Mouse (Mus musculus) limb, embryonic 14.5 days (tissue): ENCODE measurements around the gene Nfatc2. TPM values are rescaled to one million over a fixed set of nuclear protein-coding genes. Genes with fewer than 3 reads are reported as not detected.

ENCODE experiments used
- ATAC-seq: fragments of 200-750 bp; cut with Nextera tagmentation; 2 replicates; pipeline ENCODE4 v1.8.0; 2017; ENCODE audit warnings: low read depth, moderate number of reproducible peaks, moderate TSS enrichment; ENCODE audit not compliant: low FRiP score
- DNase-seq: peaks from one replicate; pipeline ENCODE4 v3.0.0-alpha.2; 2015; ENCODE audit warnings: low spot score
- H3K27ac ChIP-seq: fragments of 300-500 bp; sonication (generic); replicated peaks from 2 replicates; pipeline ENCODE4 v1.5.1; 2014; ENCODE audit warnings: low read depth, mild to moderate bottlenecking, low read length, moderate library complexity, mixed read lengths
- H3K27me3 ChIP-seq: fragments of 300-500 bp; sonication (generic); 2 replicates; pipeline ENCODE4 v1.6.1; 2014; ENCODE audit warnings: low read length, mixed read lengths; ENCODE audit not compliant: control insufficient read depth, insufficient read depth
- H3K36me3 ChIP-seq: fragments of 300-500 bp; sonication (generic); 2 replicates; pipeline ENCODE4 v1.6.1; 2014; ENCODE audit warnings: mild to moderate bottlenecking, low read length, moderate library complexity, mixed read lengths; ENCODE audit not compliant: control insufficient read depth, insufficient read depth
- H3K4me1 ChIP-seq: fragments of 300-500 bp; sonication (generic); 2 replicates; pipeline ENCODE4 v1.6.1; 2014; ENCODE audit warnings: antibody characterized with exemption, low read length, mixed read lengths; ENCODE audit not compliant: control insufficient read depth, insufficient read depth
- H3K4me2 ChIP-seq: fragments of 300-500 bp; sonication (generic); replicated peaks from 2 replicates; pipeline ENCODE4 v1.6.1; 2014; ENCODE audit warnings: low read depth, mild to moderate bottlenecking, low read length, moderate library complexity; ENCODE audit not compliant: severe bottlenecking
- H3K4me3 ChIP-seq: fragments of 300-500 bp; sonication (generic); replicated peaks from 2 replicates; pipeline ENCODE4 v1.5.1; 2014; ENCODE audit warnings: low read length
- H3K9ac ChIP-seq: fragments of 300-500 bp; sonication (generic); 2 replicates; pipeline ENCODE4 v1.6.1; 2014; ENCODE audit warnings: mild to moderate bottlenecking, low read depth, low read length, moderate library complexity; ENCODE audit not compliant: severe bottlenecking
- H3K9me3 ChIP-seq: fragments of 300-500 bp; sonication (generic); 2 replicates; pipeline ENCODE4 v1.6.1; 2016; ENCODE audit warnings: low read length; ENCODE audit not compliant: control insufficient read depth
- POLR2A ChIP-seq: fragments of 200-500 bp; IDR thresholded peaks from 2 replicates; pipeline ENCODE4 v1.8.0; 2012; ENCODE audit warnings: inconsistent platforms, mild to moderate bottlenecking, moderate library complexity, borderline replicate concordance; ENCODE audit not compliant: insufficient read depth, insufficient read length; ENCODE audit errors: extremely low read depth
- WGBS: fragments of 180-500 bp; shearing (Covaris S2); extraction: QIAGEN DNeasy Blood & Tissue Kit; methylation state at CpG from one replicate; pipeline ENCODE4 v1.1.7; 2014; 5-methylcytosine and 5-hydroxymethylcytosine counted together
- polyA plus RNA-seq, 2 experiments: library from polyadenylated mRNA; depleted of rRNA in 1 of 2; stranded (reverse) in 1 of 2; unstranded in 1 of 2; fragments of >200 nt; fragmentation: Nextera tagmentation in 1 of 2; extraction: Ambion mirVana in 1 of 2; gene quantifications; 2 replicates each; pipeline versions ENCODE4 v1.2.1 to v1.2.3; 2012 to 2014

The Nfatc2 gene
- polyA plus RNA-seq, 2 experiments, result 9.0 to 9.4 TPM

DNA sequence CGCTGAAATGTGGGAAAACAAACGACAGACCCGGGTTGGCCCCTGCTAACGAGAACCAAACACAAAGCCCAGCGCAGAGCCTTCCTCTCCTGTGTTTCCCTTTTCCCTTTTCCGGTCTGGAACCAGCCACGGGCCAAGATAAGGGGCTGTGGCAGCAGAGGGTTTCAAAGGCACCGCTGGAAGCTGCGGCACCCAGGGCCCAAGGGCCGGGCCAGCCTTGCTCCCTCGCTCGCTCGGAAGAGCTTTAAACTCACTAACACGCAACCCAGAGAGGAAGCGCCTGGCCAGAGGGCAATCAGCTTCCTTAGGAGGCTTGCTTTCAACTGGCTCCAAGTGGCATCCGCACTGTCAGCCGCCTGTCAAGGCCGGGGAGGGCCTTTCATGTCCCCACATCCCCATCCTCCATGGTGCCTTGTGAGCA, 47.9 kb downstream of the Nfatc2 start:
- no peak for TF ChIP-seq POLR2A
- no peaks in the 10 kb centered on the region for H3K27me3 ChIP-seq
- H3K4me3 ChIP-seq, result no peak overlapping the region
- H3K36me3 ChIP-seq, result no peaks in the 10 kb centered on the region
- H3K9me3 ChIP-seq, result no peaks in the 10 kb centered on the region
- ATAC-seq, result no peak
- no peak overlapping the region for H3K27ac ChIP-seq
- no peak for DNase-seq
- H3K4me2 ChIP-seq, result no peak overlapping the region
- WGBS, result 21% methylated on average over 18 of the region's 18 CpGs
- peak overlapping the region; percentile 25 for H3K9ac ChIP-seq
- H3K4me1 ChIP-seq, result peaks cover 58% of the 10 kb centered on the region

DNA sequence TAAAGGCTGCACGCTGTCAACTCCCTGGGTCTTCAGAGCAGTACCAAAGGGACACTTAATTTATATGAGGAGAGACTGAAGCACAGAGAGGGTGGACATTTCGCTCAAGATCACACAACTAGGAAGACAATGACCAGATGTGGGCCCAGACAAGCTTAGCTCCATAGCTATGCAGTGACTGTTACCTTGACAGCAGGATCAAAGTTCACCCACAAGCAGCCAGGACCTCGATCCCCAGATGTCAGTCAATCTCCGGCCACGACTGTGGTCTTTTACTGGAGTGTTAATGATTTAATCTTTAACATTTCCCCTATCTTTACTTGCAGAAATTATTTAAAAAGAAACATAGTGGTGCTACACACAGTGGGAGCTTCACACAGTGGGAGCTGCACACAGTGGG, 49.1 kb downstream of the Nfatc2 start:
- peaks cover 68% of the 10 kb centered on the region for H3K4me1 ChIP-seq
- DNase-seq (no peak), ATAC-seq (no peak)
- H3K36me3 ChIP-seq, result no peaks in the 10 kb centered on the region
- H3K4me2 ChIP-seq, result 0 out of 2 replicates have a peak overlapping the region, but pooled peaks have one; percentile 4
- no peak overlapping the region for H3K9ac ChIP-seq
- WGBS, result 20% methylated on average over 5 of the region's 5 CpGs
- H3K27ac ChIP-seq, result no peak overlapping the region
- no peaks in the 10 kb centered on the region for H3K9me3 ChIP-seq
- no peak overlapping the region for H3K4me3 ChIP-seq
- no peaks in the 10 kb centered on the region for H3K27me3 ChIP-seq
- TF ChIP-seq POLR2A, result no peak

DNA sequence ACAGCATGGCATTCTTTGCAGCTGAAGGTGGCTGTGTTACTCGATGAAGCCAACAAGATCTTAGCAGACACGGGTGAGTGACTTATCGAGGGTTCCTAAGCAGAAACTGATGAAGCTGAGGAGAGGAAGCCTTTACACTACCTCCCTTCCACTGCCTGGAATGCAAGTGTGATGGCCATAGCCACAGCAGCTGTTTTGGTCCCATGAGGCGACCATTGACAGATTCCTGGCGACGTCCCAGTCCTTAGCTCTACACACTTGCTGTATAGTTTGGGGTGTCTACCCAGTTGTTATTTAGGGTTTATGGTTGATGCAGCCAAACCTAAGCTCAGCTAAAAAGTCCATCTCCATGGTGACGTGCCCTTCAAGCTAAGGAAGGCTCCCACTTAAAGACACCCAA, 50.2 kb downstream of the Nfatc2 start:
- no peak overlapping the region for H3K9ac ChIP-seq
- ATAC-seq (no peak), DNase-seq (no peak)
- no peak overlapping the region for H3K27ac ChIP-seq
- H3K9me3 ChIP-seq, result no peaks in the 10 kb centered on the region
- H3K4me1 ChIP-seq, result peaks cover 65% of the 10 kb centered on the region
- H3K36me3 ChIP-seq, result no peaks in the 10 kb centered on the region
- 86% methylated on average over 7 of the region's 7 CpGs for WGBS
- no peak overlapping the region for H3K4me2 ChIP-seq
- no peak overlapping the region for H3K4me3 ChIP-seq
- H3K27me3 ChIP-seq, result no peaks in the 10 kb centered on the region
- TF ChIP-seq POLR2A, result no peak

DNA sequence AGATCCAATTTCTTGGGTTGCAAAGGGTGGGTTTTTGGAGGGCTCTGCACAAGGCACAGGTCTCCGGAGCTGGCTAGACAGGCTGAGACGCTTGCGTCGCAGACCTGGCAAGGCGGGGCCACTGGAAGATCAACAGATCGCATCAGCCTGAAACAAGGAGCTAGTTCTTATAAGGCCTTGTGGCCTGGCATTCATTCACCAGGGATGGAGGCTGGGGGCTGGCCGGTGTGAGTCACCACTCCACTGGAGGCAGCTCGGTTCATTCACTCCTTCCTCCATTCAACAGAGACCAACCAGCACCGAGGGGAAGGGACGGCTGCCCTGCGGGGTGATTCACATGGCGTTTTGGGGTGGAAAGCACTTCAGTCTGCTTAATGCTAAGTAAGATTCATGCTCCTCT, 52.1 kb downstream of the Nfatc2 start:
- Histone ChIP-seq H3K36me3 (no peaks in the 10 kb centered on the region), H3K9me3 (no peaks in the 10 kb centered on the region), H3K4me1 (peaks cover 68% of the 10 kb centered on the region), H3K4me3 (no peak overlapping the region), H3K27ac (peak overlapping the region; percentile 74), H3K27me3 (no peaks in the 10 kb centered on the region), H3K9ac (no peak overlapping the region), H3K4me2 (0 out of 2 replicates have a peak overlapping the region, but pooled peaks have one; percentile 15)
- DNase-seq (peak; percentile 56), ATAC-seq (peak; percentile 34; the same call in 1 of the 2 replicates)
- TF ChIP-seq POLR2A, result no peak
- WGBS, result 47% methylated on average over 12 of the region's 12 CpGs

DNA sequence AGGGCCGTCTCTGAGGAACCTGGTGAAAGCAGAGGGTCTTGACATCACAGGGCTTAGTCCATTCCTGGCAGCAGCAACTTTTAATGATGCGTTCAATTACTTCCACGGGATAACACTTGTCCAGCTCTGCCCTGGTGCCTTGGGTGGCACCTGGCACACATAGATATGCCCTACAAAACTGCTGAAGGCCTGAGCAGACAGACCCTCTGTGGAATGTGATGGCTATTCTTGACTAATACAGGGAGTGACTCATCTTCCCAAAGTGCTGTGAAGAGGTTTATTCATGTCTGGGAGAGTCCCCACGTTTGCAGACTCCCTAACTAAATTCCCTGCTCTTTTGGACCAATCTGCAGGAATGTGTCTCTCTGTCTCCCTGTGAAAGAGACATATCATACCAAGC, 53.4 kb downstream of the Nfatc2 start:
- H3K27me3 ChIP-seq, result no peaks in the 10 kb centered on the region
- H3K36me3 ChIP-seq, result no peaks in the 10 kb centered on the region
- H3K4me3 ChIP-seq, result no peak overlapping the region
- no peak overlapping the region for H3K9ac ChIP-seq
- H3K4me2 ChIP-seq, result no peak overlapping the region
- no peak for TF ChIP-seq POLR2A
- 72% methylated on average over 4 of the region's 4 CpGs for WGBS
- H3K27ac ChIP-seq, result no peak overlapping the region
- no peaks in the 10 kb centered on the region for H3K9me3 ChIP-seq
- H3K4me1 ChIP-seq, result peaks cover 68% of the 10 kb centered on the region
- ATAC-seq (no peak), DNase-seq (no peak)

DNA sequence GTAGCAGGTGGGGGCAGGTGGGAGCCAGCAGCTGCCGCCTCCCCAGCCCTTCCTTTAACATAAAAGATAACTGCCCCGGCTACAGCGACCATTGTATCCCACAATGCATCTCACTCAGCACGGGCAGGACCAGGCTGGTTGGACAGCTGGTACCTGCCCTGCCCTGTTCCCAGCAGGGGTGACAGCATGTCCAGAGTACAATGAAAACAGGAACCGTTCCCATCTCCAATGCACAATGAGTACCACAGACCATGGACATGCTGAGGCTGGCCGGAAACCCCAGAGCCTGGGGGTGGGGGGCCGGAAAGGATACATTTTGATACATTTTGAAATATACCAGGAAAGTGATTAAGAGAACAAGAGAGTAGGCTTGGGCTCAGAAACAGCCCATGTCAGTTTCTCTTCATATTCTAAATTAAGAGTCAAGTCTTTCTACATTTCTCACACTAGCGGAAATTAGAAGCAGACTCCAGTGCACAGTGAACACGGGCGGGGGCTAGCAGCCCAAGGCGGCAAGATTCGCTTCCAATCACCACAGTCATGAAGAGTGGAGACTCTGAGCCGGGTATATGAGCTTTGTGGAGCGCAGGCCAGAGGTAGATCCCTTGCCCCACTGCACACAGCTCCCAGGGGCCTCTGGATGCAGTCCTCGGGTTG, 55.4 kb downstream of the Nfatc2 start:
- Histone ChIP-seq H3K9ac (no peak overlapping the region), H3K4me1 (peaks cover 52% of the 10 kb centered on the region), H3K36me3 (no peaks in the 10 kb centered on the region), H3K4me2 (no peak overlapping the region), H3K27ac (no peak overlapping the region), H3K4me3 (no peak overlapping the region), H3K27me3 (no peaks in the 10 kb centered on the region), H3K9me3 (no peaks in the 10 kb centered on the region)
- DNase-seq (no peak), ATAC-seq (no peak)
- TF ChIP-seq POLR2A, result no peak
- WGBS, result 40% methylated on average over 15 of the region's 15 CpGs
